Mouse (Mus musculus): ENCODE data around the gene Olfr1109.

The Olfr1109 gene

GRCm38 (mm10) chr2:87095908-87096307, at the start of gene Olfr1109:
TSS of gene Olfr1109 (minus strand) at chr2:87096008.
- no peak for DNase-seq (ENCODE audit: low read depth, low spot score)

DNA sequence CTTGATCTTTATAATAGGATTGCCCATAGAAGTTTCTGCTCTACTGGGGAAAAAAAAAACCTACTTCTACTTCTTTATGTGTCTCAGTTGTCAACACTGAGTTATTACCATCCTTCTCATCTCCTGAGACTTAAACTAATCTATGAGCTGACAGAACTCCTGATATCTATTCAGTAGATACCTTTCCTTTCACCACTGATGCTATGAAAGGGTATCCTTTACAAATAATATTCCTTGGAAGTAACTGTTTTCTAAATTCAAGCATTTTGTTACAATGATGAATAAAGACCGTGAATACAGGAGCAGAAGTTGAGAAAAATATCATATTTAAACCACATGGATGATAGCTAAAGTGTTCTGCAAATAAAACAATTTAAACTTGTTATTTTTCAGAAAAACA, 44.4 kb upstream of the Olfr1109 start, which contains the start of gene Olfr1110:
Gene Olfr1110 (minus strand): TSS at position 101 of the 400 bp plus-strand sequence.
- no peak for DNase-seq (ENCODE audit: low read depth, low spot score)

- no peak for DNase-seq (ENCODE audit: low read depth, low spot score)
These were observed 18.7 kb upstream of the Olfr1109 start, which contains the start of gene Olfr259 for GRCm38 (mm10) chr2:87114467-87114866. TSS of gene Olfr259 (minus strand) at chr2:87114567.

DNA sequence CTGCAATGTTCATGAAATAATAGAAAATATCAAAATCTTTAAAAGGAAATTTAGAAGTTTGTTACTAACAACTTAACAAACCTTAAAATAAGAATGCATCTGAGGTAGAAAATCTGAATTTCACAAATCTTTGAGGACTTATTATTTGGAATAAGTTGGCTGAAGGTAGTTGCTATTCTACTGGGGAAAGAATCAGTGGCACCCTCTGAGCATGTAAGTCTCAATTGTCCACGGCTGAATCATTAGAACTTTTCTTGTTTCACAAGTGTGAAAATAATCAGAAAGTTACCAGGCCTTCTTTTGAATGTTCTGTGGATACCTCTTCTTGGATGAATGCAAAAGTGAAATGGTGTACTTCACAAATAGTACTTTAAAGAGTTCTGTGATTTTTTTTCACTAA, 20.1 kb downstream of the Olfr1109 start, which contains the start of gene Olfr1107:
Gene Olfr1107 (minus strand): TSS at position 101 of the 400 bp plus-strand sequence.
- no peak for DNase-seq (ENCODE audit: low read depth, low spot score)

DNA sequence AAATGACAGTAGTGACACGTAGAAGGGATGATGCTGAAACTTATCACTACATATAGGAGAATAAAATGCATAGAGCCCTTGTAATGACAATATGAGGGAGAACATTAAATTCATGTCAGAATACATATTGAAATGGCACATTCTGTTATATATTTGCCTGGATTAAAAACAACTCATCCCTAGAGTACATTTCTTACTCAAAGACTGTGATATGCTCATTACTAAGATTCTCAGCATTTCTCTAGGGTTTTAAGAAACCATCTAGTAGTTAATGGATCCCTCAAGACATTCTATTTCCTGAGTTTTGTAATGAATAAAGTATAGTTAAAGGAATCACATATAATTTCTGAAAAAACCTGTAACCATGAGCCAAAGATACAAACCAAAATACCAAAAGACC, 43.6 kb downstream of the Olfr1109 start, which contains the start of gene Olfr1106:
Gene Olfr1106 (minus strand): TSS at position 101 of the 400 bp plus-strand sequence.
- DNase-seq (ENCODE audit: low read depth, low spot score): no peak

All from retina, adult 2 months (tissue).